Mouse (Mus musculus) kidney, postnatal 10 days (tissue): ENCODE data around the gene Cfap73.

Experiments
- DNase-seq: peaks from one replicate; pipeline ENCODE4 v3.0.0; 2021; ENCODE audit warnings: mixed read lengths

Cfap73 gene

GRCm38 (mm10) chr5:120634131-120634530, at the start of gene Cfap73:
TSS of gene Cfap73 (minus strand) at chr5:120634235.
- DNase-seq = no peak

GRCm38 (mm10) chr5:120682982-120683771, 49.1 kb upstream of the Cfap73 start:
- no peak for DNase-seq

- no peak for DNase-seq
These were observed 46.9 kb upstream of the Cfap73 start for GRCm38 (mm10) chr5:120680918-120681317.

- DNase-seq = peak; percentile 93
These were observed 45.9 kb upstream of the Cfap73 start for GRCm38 (mm10) chr5:120679676-120680555.

- no peak for DNase-seq
These were observed 43.5 kb upstream of the Cfap73 start for GRCm38 (mm10) chr5:120677516-120677915.

- DNase-seq = peak; percentile 58
These were observed 40.5 kb upstream of the Cfap73 start for GRCm38 (mm10) chr5:120674229-120675145.

- DNase-seq = peak; percentile 69
These were observed 39.6 kb upstream of the Cfap73 start for GRCm38 (mm10) chr5:120673626-120674025.

GRCm38 (mm10) chr5:120671865-120672264, 37.8 kb upstream of the Cfap73 start:
- DNase-seq = no peak

GRCm38 (mm10) chr5:120670132-120670531, 36.1 kb upstream of the Cfap73 start:
- no peak for DNase-seq

- no peak for DNase-seq
These were observed 34.7 kb upstream of the Cfap73 start for GRCm38 (mm10) chr5:120668761-120669160.

GRCm38 (mm10) chr5:120664888-120665287, 30.9 kb upstream of the Cfap73 start:
- DNase-seq = no peak

GRCm38 (mm10) chr5:120660816-120661215, 26.8 kb upstream of the Cfap73 start:
- DNase-seq = no peak

GRCm38 (mm10) chr5:120656281-120656751, 22.3 kb upstream of the Cfap73 start:
- DNase-seq = no peak

- DNase-seq = no peak
These were observed 19.8 kb upstream of the Cfap73 start for GRCm38 (mm10) chr5:120653873-120654272.

- no peak for DNase-seq
These were observed 19.1 kb upstream of the Cfap73 start for GRCm38 (mm10) chr5:120652915-120653701.

- DNase-seq = no peak
These were observed 17.2 kb upstream of the Cfap73 start for GRCm38 (mm10) chr5:120651230-120651629.

GRCm38 (mm10) chr5:120649938-120650337, 15.9 kb upstream of the Cfap73 start:
- no peak for DNase-seq

- DNase-seq = no peak
These were observed 15.4 kb upstream of the Cfap73 start for GRCm38 (mm10) chr5:120649374-120649933.

GRCm38 (mm10) chr5:120648569-120649373, 14.7 kb upstream of the Cfap73 start, which contains the start of gene Rasal1:
TSS of gene Rasal1 (plus strand) at chr5:120648812.
- DNase-seq = peak; percentile 60

- no peak for DNase-seq
These were observed 13.9 kb upstream of the Cfap73 start for GRCm38 (mm10) chr5:120647814-120648491.
